Mouse (Mus musculus) R1 (cell line): ENCODE measurements around the gene Kifc3.
"Not testable (repeated sequence)": the region's sequence is repeated elsewhere in the genome, so short reads cannot be mapped to it uniquely, and the experiment has no call there.

Experiments
- DNase-seq: peaks from one replicate; pipeline ENCODE4 v3.0.0-alpha.2; 2018; ENCODE audit warnings: low read depth, low spot score

Kifc3 gene

GRCm38 (mm10) chr8:95203326-95204038, 870 bp upstream of the Kifc3 start:
- DNase-seq, result no peak

DNA sequence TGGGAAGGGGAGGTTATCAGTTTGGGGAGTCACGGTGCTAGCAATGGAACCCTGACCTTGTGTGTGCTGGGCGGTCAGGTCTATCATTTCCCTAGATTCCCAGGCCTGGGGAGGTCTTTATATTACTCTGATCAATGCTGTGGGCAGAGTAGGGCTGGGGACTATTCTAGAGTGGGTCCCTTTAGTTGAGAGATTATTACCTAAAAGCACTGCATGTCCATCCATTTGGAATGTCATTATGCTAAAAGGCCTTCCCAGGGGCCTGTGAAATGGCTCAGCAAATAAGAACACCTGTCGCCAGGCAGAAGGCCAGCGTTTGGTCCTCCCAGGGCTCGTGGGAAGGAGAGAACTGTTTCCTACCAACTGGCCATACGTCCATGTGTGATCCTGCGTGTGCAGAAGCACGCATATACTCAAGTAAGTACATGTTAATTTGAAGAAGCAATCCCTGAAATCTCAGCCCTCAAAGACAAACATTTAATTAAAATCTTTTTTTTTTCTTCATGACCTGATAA, 499 bp downstream of the Kifc3 start:
- DNase-seq, result no peak

GRCm38 (mm10) chr8:95201491-95201890, 1.1 kb downstream of the Kifc3 start:
- no peak for DNase-seq

DNA sequence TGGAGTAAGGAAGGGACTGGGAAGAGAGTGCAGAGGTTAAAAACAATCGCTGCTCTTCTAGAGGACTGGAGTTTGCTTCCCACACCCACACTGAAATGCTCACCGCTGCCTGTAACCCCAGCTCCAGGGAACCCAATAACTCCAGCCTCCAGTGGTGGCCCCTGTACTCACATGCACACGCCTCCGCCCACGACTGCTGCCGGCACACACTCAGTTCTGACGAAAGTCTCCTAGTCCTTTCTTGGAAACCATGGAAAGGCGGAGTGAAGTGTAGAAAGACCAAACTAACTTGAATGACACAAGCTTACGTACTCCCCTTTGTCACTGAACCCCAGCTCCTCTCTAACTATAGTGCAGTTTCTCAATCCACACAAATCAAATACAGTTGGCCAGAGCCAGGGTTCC, 2.6 kb downstream of the Kifc3 start:
- peak; percentile 44 for DNase-seq

- no peak for DNase-seq
These were observed 6.9 kb downstream of the Kifc3 start for GRCm38 (mm10) chr8:95195728-95196127.

- DNase-seq, result peak; percentile 51
These were observed 11.0 kb downstream of the Kifc3 start for GRCm38 (mm10) chr8:95191497-95192175.

DNA sequence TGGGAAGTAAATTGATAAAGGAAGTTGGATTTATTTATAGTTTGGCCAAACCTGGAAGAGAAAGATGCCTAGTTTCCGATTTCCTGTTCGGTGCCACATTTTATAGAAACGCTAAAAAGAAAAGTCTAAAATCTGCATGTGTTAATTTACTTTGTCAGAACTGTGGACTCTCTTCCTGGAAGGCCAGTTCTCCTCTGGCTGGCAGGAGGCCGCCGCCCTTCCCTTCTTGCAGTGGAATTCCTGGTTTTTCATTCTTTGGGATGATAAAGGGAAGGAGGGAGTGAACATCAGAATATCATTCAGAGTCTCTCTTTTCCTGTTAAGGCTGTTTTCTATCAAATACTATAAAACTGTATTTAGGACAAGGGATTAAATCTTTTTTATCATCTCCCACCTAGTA, 15.0 kb downstream of the Kifc3 start:
- peak; percentile 56 for DNase-seq

DNA sequence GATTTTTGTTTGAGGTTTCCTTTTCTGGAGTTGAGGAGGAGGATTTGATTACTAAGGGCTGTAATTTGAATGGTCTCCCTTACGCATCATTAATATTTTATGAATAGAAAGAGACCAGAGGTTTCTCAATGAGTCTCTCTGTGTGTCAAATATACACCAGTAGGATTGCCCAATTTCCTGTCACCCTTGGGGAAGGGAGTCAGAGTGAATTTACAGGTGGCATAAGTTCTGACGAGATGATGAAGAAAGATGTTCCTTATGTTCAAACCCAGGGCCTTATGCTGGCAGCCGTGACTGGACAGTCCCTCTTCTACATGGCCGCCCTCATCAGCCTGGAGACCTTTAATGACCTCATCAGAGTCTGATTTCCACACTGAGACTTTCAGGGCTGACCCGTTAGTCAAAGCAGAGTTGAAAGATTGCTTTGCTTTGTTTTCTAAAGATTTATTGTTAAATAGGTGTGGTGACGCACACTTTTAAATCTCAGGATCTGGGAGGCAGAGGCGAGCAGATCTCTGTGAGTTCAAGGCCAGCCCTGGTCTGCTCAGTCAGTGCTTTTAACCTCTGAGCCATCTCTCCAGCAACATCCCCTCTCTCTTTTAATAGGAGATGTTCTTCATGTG, 16.6 kb downstream of the Kifc3 start:
- DNase-seq, result no peak

- no peak for DNase-seq
These were observed 17.5 kb downstream of the Kifc3 start for GRCm38 (mm10) chr8:95185104-95185503.

DNA sequence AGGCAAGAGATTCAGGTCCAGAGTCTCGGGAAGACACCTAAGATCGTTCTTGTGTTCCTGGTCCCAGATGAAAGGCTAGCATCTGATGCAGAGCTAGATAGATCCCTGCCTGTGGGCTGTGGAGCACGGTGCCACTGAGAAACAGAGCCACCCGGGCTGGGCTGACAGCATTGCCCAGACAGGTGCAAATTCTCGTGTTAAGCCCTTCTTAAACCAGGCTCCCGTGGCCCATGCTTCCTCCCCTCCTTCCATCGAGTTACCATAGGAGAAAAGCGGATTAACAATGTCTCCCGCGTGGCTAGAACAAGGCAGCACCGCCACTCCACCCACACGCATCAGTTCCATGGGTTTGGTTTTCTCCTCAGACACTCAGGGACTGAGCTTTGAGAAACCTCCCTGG, 18.4 kb downstream of the Kifc3 start:
- no peak for DNase-seq

DNA sequence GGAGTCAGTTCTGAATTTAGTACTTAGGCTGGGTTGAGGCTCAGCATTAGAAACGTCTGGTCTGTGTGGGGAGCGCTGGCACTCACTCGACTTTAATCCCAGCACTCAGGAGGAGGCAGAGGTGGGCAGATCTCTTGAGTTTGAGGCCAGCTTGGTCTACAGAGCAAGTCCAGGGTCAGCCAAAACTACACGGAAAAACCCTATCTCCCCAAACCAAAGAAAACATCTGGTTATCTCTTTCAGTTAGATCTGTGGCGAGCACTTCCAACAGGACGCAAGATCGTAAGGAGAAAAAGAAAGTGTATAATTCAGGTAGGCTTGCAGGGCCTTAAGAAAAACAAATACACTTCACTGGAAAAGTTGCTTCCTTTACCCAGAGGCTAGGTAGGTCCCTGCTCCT, 20.8 kb downstream of the Kifc3 start:
- DNase-seq, result no peak

DNA sequence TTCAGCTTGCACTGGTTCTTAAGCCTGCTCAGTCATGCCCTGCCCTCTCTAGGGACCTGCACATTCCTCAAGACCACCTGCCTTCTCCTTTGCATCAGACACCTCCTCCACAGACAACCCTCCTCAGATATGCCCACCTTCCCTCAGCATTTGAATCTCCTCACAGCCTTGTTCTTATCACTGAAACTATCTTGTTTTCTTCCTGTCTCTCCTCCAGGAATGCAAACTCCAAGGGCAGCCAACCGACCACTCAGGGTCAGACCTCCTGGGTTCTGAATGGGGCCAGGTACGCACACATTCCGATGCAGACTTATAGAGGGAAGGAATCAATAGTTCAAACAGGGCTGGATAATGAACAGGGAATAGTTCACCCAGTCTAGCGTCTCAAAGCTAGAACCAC, 24.4 kb downstream of the Kifc3 start:
- DNase-seq, result peak; percentile 89

GRCm38 (mm10) chr8:95176985-95177384, 25.6 kb downstream of the Kifc3 start:
- DNase-seq, result no peak

- DNase-seq, result no peak
These were observed 26.8 kb downstream of the Kifc3 start for GRCm38 (mm10) chr8:95175808-95176207.

GRCm38 (mm10) chr8:95175306-95175705, 27.3 kb downstream of the Kifc3 start:
- no peak for DNase-seq

DNA sequence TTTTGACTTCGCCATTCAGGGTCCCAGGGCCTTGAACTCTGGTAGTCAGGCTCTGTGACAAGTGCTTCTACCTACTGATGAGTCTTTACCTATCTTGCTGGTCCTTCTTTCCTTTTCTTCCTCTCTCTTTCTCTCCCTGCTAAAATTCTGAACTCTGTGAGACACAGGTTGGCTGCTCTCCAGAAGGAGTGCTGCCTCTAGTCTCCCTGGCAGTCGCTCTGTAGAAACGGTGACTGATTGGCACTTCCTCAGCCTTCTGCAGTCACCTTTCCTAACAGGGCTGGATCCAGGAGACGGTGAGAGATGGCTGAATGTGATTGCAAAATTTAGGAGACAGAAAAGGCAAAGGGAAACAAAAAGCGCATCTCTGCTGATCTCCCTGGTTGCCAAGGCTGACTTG, 30.2 kb downstream of the Kifc3 start:
- no peak for DNase-seq

- no peak for DNase-seq
These were observed 34.9 kb downstream of the Kifc3 start for GRCm38 (mm10) chr8:95167726-95168125.

GRCm38 (mm10) chr8:95166400-95166799, 36.2 kb downstream of the Kifc3 start:
- DNase-seq, result no peak

- DNase-seq, result no peak
These were observed 36.7 kb downstream of the Kifc3 start for GRCm38 (mm10) chr8:95165923-95166322.

DNA sequence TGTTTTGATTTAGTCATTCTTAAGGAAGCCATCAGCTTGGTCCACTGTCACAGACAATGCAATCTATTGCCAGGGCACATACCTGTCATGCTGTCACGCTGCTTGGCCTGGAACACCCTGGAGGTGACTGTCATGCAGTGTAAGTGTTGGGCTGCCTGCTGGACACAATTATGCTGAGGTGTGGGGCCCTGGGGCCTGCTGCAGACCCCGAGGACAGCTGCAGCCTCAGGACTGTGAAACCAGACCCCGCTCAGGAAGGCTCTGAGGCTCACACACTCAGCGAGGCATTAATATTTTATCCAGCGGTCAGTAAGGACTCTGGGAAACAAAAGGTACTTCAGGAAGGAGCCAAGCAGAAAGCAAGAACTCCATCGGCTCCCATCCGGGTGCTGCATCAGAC, 38.1 kb downstream of the Kifc3 start:
- DNase-seq, result no peak

DNA sequence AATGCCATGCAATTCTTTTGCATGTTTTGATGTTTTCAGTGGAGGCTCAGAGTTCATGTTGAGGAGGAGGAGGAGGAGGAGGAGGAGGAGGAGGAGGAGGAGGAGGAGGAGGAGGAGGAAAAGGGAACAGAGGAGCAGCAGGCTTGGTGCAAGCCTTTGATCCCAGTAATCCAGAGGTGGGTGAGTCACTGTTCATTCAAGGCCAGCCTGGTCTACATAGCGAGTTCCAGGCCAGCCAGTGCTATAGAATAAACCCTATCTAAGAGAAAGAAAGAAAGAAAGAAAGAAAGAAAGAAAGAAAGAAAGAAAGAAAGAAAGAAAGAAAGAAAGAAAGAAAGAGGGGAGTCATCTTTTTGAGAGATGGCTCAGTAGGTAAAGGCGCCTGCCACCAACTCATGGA, 38.6 kb downstream of the Kifc3 start:
- DNase-seq, result not testable (repeated sequence)

DNA sequence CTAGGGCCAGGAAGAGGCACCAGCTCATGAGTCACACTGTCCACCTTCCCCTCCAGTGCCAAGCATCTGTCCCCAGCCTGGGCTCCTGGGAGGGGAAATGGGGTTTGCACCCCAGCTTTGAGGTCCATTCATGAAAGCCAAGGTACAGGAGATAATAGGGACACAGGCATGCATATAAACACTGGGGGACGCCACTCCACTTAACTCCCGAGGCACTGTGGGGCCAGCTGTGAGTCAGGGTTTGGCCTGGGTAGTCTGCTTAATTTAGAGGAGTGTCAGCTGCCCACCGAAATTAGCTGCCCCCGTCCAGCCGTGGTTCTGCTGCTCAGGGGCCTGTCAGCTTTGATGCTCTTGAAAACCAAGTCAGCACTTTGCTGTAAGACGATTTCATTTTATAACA, 39.8 kb downstream of the Kifc3 start:
- DNase-seq, result no peak

GRCm38 (mm10) chr8:95159344-95159743, 43.3 kb downstream of the Kifc3 start:
- DNase-seq, result no peak
